Mouse (Mus musculus) kidney, adult 9 months (tissue): ENCODE measurements at regions not wholly inside any gene's neighbourhood (a gene's known extent, or its start where the extent isn't known, plus 50 kb on each side); places are given as distances from the start of the nearest gene placed in this dataset.

Source experiments
- DNase-seq: peaks from one replicate; pipeline ENCODE4 v3.0.0; 2022

- peak; percentile 38 for DNase-seq
These were observed 366.8 kb upstream of the Jarid2 start for GRCm38 (mm10) chr13:44362293-44363005.

- no peak for DNase-seq
These were observed 366.3 kb upstream of the Jarid2 start for GRCm38 (mm10) chr13:44363016-44363415.

GRCm38 (mm10) chr13:44369301-44369700, 360.0 kb upstream of the Jarid2 start:
- DNase-seq: no peak

GRCm38 (mm10) chr13:44372361-44372877, 356.9 kb upstream of the Jarid2 start:
- DNase-seq: peak; percentile 22

- no peak for DNase-seq
These were observed 353.7 kb upstream of the Jarid2 start for GRCm38 (mm10) chr13:44375476-44376159.

GRCm38 (mm10) chr13:44376160-44376488, 353.1 kb upstream of the Jarid2 start:
- DNase-seq: no peak

- peak; percentile 56 for DNase-seq
These were observed 347.4 kb upstream of the Jarid2 start for GRCm38 (mm10) chr13:44381721-44382450.

GRCm38 (mm10) chr13:44383322-44383721, 346.0 kb upstream of the Jarid2 start:
- no peak for DNase-seq

GRCm38 (mm10) chr13:44386767-44387166, 342.5 kb upstream of the Jarid2 start:
- no peak for DNase-seq

GRCm38 (mm10) chr13:44389696-44390095, 339.6 kb upstream of the Jarid2 start:
- no peak for DNase-seq

- DNase-seq: no peak
These were observed 338.4 kb upstream of the Jarid2 start for GRCm38 (mm10) chr13:44390666-44391390.

- no peak for DNase-seq
These were observed 335.3 kb upstream of the Jarid2 start for GRCm38 (mm10) chr13:44394016-44394415.

- no peak for DNase-seq
These were observed 330.5 kb upstream of the Jarid2 start for GRCm38 (mm10) chr13:44398613-44399369.

GRCm38 (mm10) chr13:44399370-44399685, 329.9 kb upstream of the Jarid2 start:
- DNase-seq: no peak

GRCm38 (mm10) chr13:44399831-44400321, 329.4 kb upstream of the Jarid2 start:
- DNase-seq: no peak

- no peak for DNase-seq
These were observed 325.2 kb upstream of the Jarid2 start for GRCm38 (mm10) chr13:44404010-44404575.

- DNase-seq: no peak
These were observed 322.0 kb upstream of the Jarid2 start for GRCm38 (mm10) chr13:44407307-44407706.

- no peak for DNase-seq
These were observed 320.7 kb upstream of the Jarid2 start for GRCm38 (mm10) chr13:44408619-44408959.

- peak; percentile 95 for DNase-seq
These were observed 320.1 kb upstream of the Jarid2 start for GRCm38 (mm10) chr13:44408960-44409719.

GRCm38 (mm10) chr13:44409720-44410047, 319.6 kb upstream of the Jarid2 start:
- DNase-seq: no peak

- DNase-seq: no peak
These were observed 317.3 kb upstream of the Jarid2 start for GRCm38 (mm10) chr13:44411781-44412496.
